Mouse (Mus musculus) lung, embryonic 16.5 days (tissue): ENCODE measurements around the gene Bahcc1. TPM values are rescaled to one million over a fixed set of nuclear protein-coding genes. Genes with fewer than 3 reads are reported as not detected.

Experiments used
- ATAC-seq: fragments of 200-750 bp; cut with Nextera tagmentation; 2 replicates; pipeline ENCODE4 v1.8.0; 2017; ENCODE audit warnings: low read depth, mild to moderate bottlenecking, moderate library complexity
- H3K27ac ChIP-seq: fragments of 300-500 bp; sonication (generic); 2 replicates; pipeline ENCODE4 v1.5.1; 2014; ENCODE audit warnings: mild to moderate bottlenecking, control low read depth, low read length
- H3K27me3 ChIP-seq: fragments of 300-500 bp; sonication (generic); 2 replicates; pipeline ENCODE4 v1.6.1; 2014; ENCODE audit warnings: low read depth, low read length, mixed read lengths; ENCODE audit not compliant: control insufficient read depth, insufficient read depth
- H3K36me3 ChIP-seq: fragments of 300-500 bp; sonication (generic); 2 replicates; pipeline ENCODE4 v1.6.1; 2014; ENCODE audit warnings: low read length; ENCODE audit not compliant: control insufficient read depth, insufficient read depth
- H3K4me1 ChIP-seq: fragments of 300-500 bp; sonication (generic); replicated peaks from 2 replicates; pipeline ENCODE4 v1.6.1; 2014; ENCODE audit warnings: low read length, mixed read lengths; ENCODE audit not compliant: control insufficient read depth, insufficient read depth
- H3K4me2 ChIP-seq: fragments of 300-500 bp; sonication (generic); 2 replicates; pipeline ENCODE4 v1.6.1; 2014; ENCODE audit warnings: low read depth, low read length, control low read depth
- H3K4me3 ChIP-seq: fragments of 300-500 bp; sonication (generic); 2 replicates; pipeline ENCODE4 v1.5.1; 2014; ENCODE audit warnings: mild to moderate bottlenecking, low read length, control low read depth
- H3K9ac ChIP-seq: fragments of 300-500 bp; sonication (generic); 2 replicates; pipeline ENCODE4 v1.6.1; 2014; ENCODE audit warnings: low read length, control low read depth
- H3K9me3 ChIP-seq: fragments of 300-500 bp; sonication (generic); 2 replicates; pipeline ENCODE4 v1.6.1; 2016; ENCODE audit warnings: low read length; ENCODE audit not compliant: control insufficient read depth
- WGBS: fragments of 180-500 bp; shearing (Covaris S2); extraction: QIAGEN DNeasy Blood & Tissue Kit; methylation state at CpG from one replicate; pipeline ENCODE4 v1.1.7; 2014; 5-methylcytosine and 5-hydroxymethylcytosine counted together
- polyA plus RNA-seq: library from polyadenylated mRNA; unstranded; fragments of >200 nt; fragmentation: Nextera tagmentation; extraction: Ambion mirVana; gene quantifications from 2 replicates; pipeline ENCODE4 v1.2.1, GENCODE M21; 2015

The Bahcc1 gene
- polyA plus RNA-seq, 1 experiment from 2014 or later: 7.5 TPM

- Histone ChIP-seq H3K9ac (peak overlapping the region; percentile 59), H3K4me1 (peaks cover 39% of the 10 kb centered on the region), H3K27ac (peak overlapping the region; percentile 100), H3K27me3 (no peaks in the 10 kb centered on the region), H3K4me3 (peak overlapping the region; percentile 63), H3K4me2 (peak overlapping the region; percentile 98), H3K9me3 (no peaks in the 10 kb centered on the region), H3K36me3 (no peaks in the 10 kb centered on the region)
- 21% methylated on average over 4 of the region's 4 CpGs for WGBS
- no peak for ATAC-seq
Measured at GRCm38 (mm10) chr11:120315416-120315761, 82.6 kb downstream of the Bahcc1 start.

- WGBS: 7% methylated on average over 36 of the region's 37 CpGs
- peak overlapping the region; percentile 63 for H3K4me3 ChIP-seq
- H3K4me1 ChIP-seq: peaks cover 37% of the 10 kb centered on the region
- H3K4me2 ChIP-seq: peak overlapping the region; percentile 98
- ATAC-seq: peak; percentile 95
- H3K36me3 ChIP-seq: no peaks in the 10 kb centered on the region
- H3K9ac ChIP-seq: peak overlapping the region; percentile 89
- peak overlapping the region; percentile 100 for H3K27ac ChIP-seq
- no peaks in the 10 kb centered on the region for H3K27me3 ChIP-seq
- no peaks in the 10 kb centered on the region for H3K9me3 ChIP-seq
Measured at GRCm38 (mm10) chr11:120315832-120316689, 83.3 kb downstream of the Bahcc1 start.

- WGBS: 6% methylated on average over 13 of the region's 13 CpGs
- Histone ChIP-seq H3K9ac (peak overlapping the region; percentile 89), H3K27ac (peak overlapping the region; percentile 100), H3K4me3 (peak overlapping the region; percentile 63), H3K4me1 (peaks cover 31% of the 10 kb centered on the region), H3K36me3 (no peaks in the 10 kb centered on the region), H3K9me3 (no peaks in the 10 kb centered on the region), H3K4me2 (peak overlapping the region; percentile 98), H3K27me3 (no peaks in the 10 kb centered on the region)
- peak; percentile 27; the same call in 1 of the 2 replicates for ATAC-seq
Measured at GRCm38 (mm10) chr11:120316690-120317254, 84.0 kb downstream of the Bahcc1 start.

GRCm38 (mm10) chr11:120317456-120317855 is 84.7 kb downstream of the Bahcc1 start:
- Histone ChIP-seq H3K4me2 (peak overlapping the region; percentile 98), H3K4me3 (peak overlapping the region; percentile 63; the same call in 1 of the 2 replicates), H3K27me3 (no peaks in the 10 kb centered on the region), H3K4me1 (peaks cover 25% of the 10 kb centered on the region), H3K36me3 (no peaks in the 10 kb centered on the region), H3K9me3 (no peaks in the 10 kb centered on the region), H3K27ac (peak overlapping the region; percentile 100), H3K9ac (peak overlapping the region; percentile 89)
- ATAC-seq: no peak
- 55% methylated on average over 7 of the region's 7 CpGs for WGBS

- no peak overlapping the region for H3K9ac ChIP-seq
- H3K27ac ChIP-seq: no peak overlapping the region
- H3K4me1 ChIP-seq: peaks cover 20% of the 10 kb centered on the region
- no peak for ATAC-seq
- H3K4me3 ChIP-seq: no peak overlapping the region
- no peak overlapping the region for H3K4me2 ChIP-seq
- H3K9me3 ChIP-seq: no peaks in the 10 kb centered on the region
- WGBS: 89% methylated on average over 5 of the region's 5 CpGs
- H3K36me3 ChIP-seq: no peaks in the 10 kb centered on the region
- no peaks in the 10 kb centered on the region for H3K27me3 ChIP-seq
Measured at GRCm38 (mm10) chr11:120319310-120319709, 86.6 kb downstream of the Bahcc1 start.

GRCm38 (mm10) chr11:120320156-120320555 is 87.4 kb downstream of the Bahcc1 start:
- peaks cover 13% of the 10 kb centered on the region for H3K4me1 ChIP-seq
- 93% methylated on average over 10 of the region's 10 CpGs for WGBS
- H3K9ac ChIP-seq: no peak overlapping the region
- no peaks in the 10 kb centered on the region for H3K36me3 ChIP-seq
- no peak overlapping the region for H3K27ac ChIP-seq
- no peaks in the 10 kb centered on the region for H3K27me3 ChIP-seq
- no peak overlapping the region for H3K4me3 ChIP-seq
- no peak overlapping the region for H3K4me2 ChIP-seq
- no peak for ATAC-seq
- no peaks in the 10 kb centered on the region for H3K9me3 ChIP-seq

- no peak overlapping the region for H3K4me2 ChIP-seq
- WGBS: 74% methylated on average over 6 of the region's 6 CpGs
- H3K27ac ChIP-seq: no peak overlapping the region
- ATAC-seq: no peak
- H3K9me3 ChIP-seq: no peaks in the 10 kb centered on the region
- no peak overlapping the region for H3K4me3 ChIP-seq
- H3K4me1 ChIP-seq: no peaks in the 10 kb centered on the region
- no peaks in the 10 kb centered on the region for H3K27me3 ChIP-seq
- H3K9ac ChIP-seq: no peak overlapping the region
- H3K36me3 ChIP-seq: no peaks in the 10 kb centered on the region
Measured at GRCm38 (mm10) chr11:120335431-120336021, 102.8 kb downstream of the Bahcc1 start.

- H3K9ac ChIP-seq: no peak overlapping the region
- H3K4me3 ChIP-seq: no peak overlapping the region
- 22% methylated on average over 2 of the region's 2 CpGs for WGBS
- no peaks in the 10 kb centered on the region for H3K36me3 ChIP-seq
- no peak overlapping the region for H3K4me2 ChIP-seq
- no peak for ATAC-seq
- no peak overlapping the region for H3K27ac ChIP-seq
- H3K27me3 ChIP-seq: no peaks in the 10 kb centered on the region
- no peaks in the 10 kb centered on the region for H3K4me1 ChIP-seq
- no peaks in the 10 kb centered on the region for H3K9me3 ChIP-seq
Measured at GRCm38 (mm10) chr11:120337447-120337846, 104.7 kb downstream of the Bahcc1 start.

GRCm38 (mm10) chr11:120338786-120339185 is 106.0 kb downstream of the Bahcc1 start:
- H3K4me1 ChIP-seq: no peaks in the 10 kb centered on the region
- H3K4me3 ChIP-seq: no peak overlapping the region
- H3K27ac ChIP-seq: no peak overlapping the region
- no peaks in the 10 kb centered on the region for H3K36me3 ChIP-seq
- no peaks in the 10 kb centered on the region for H3K27me3 ChIP-seq
- 67% methylated on average over 3 of the region's 3 CpGs for WGBS
- no peaks in the 10 kb centered on the region for H3K9me3 ChIP-seq
- H3K4me2 ChIP-seq: no peak overlapping the region
- no peak overlapping the region for H3K9ac ChIP-seq
- ATAC-seq: no peak
